Mouse (Mus musculus): Measurements from ENCODE around the gene BC049762.

The BC049762 gene

GRCm38 (mm10) chr11:51262342-51263285 is at the start of gene BC049762:
Gene BC049762, minus strand, starts transcription at chr11:51263046.
- peak; percentile 95 for DNase-seq (ENCODE audit: low read depth, low spot score)

DNA sequence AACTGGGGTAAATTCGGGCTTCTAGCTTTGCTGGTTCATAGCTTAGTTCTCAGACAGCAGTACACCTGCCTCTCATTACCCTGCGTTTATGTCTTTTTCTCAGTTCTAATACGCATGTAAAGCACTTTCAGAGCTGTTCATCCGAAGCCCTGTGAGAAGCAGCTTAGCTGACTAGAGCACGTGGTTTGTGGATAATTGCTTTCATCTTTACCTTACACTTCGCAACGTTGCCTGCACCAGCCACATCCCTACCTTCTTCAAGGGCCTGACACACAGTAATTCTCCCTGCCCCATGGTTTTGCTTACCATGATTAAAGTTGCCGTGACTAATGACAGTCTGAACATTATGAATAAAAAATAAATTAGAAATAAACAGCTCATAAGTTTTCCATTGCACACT is 49.0 kb upstream of the BC049762 start:
- DNase-seq (ENCODE audit: low read depth, low spot score): no peak

GRCm38 (mm10) chr11:51308306-51308705 is 45.5 kb upstream of the BC049762 start:
- no peak for DNase-seq (ENCODE audit: low read depth, low spot score)

GRCm38 (mm10) chr11:51303981-51304553 is 41.2 kb upstream of the BC049762 start:
- DNase-seq (ENCODE audit: low read depth, low spot score): no peak

GRCm38 (mm10) chr11:51302396-51302795 is 39.5 kb upstream of the BC049762 start:
- no peak for DNase-seq (ENCODE audit: low read depth, low spot score)

DNA sequence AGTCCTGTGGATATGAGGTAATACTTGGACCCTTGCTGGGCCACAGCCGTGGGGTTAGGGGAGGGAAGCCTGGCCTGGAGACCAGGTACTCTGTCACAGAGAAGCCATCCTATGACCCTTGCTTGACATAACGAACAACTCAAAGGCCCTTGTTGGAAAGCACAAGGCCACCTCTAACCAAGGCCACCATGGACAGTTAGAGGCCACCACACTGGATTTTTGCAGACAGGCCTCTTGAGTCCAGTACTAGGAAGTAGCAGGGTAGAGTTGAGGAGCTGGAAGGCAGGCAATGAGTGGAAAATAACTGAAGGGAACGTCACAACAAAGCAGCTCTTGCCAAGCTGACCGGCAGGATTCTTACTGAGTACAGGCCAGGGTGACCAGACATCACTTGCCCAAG is 35.8 kb upstream of the BC049762 start:
- DNase-seq (ENCODE audit: low read depth, low spot score): no peak

DNA sequence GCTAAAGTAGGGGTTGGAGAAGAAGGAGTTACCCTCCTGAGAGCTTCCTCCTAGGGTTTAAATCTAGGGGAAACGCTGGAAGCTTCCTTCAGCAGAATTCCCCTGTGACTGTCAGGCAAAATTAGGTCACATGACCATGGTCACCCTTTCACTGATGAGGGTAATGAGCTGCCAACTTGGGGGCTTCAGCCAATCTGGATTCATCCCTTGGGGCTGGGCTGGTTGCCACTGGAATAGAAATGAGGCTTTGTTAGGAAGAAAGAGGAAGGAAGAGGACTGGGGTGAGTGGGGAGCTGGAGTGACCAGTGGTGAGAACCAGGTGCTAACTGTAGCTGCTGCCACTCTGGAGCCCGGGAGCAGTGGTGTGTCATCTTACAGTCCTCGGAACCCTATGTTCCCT is 32.9 kb upstream of the BC049762 start:
- DNase-seq (ENCODE audit: low read depth, low spot score): no peak

DNA sequence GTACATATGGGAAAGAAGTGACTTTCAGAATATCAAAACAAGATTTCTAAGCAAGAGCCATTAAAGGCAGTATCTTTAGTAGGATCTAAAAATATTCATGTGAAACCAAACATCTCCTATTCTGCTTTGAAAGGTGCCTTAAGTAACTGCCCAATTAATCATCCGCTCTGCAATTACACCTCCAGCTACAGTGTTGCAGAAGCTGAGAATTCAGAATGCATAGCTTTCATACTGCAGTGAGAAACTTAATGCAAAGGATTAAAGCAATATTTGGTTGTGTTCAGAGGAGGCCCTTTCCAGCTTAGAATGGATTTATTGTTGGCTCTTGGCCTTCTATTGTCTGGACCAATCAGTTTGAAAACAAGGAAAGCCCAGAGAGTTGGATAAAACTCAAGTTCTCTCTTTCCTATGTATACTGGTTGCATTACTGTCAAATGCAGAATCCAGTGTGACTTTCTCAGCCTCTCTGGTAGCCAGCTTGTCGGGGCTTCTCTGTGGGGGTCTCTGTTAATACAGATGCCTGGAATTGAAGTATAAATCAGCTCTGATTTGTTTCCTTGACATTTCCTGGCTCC is 31.2 kb upstream of the BC049762 start:
- DNase-seq (ENCODE audit: low read depth, low spot score): no peak

- no peak for DNase-seq (ENCODE audit: low read depth, low spot score)
These were observed 27.5 kb upstream of the BC049762 start for GRCm38 (mm10) chr11:51290066-51290955.

- DNase-seq (ENCODE audit: low read depth, low spot score): peak; percentile 65
These were observed 26.8 kb upstream of the BC049762 start, which contains the start of gene Col23a1 for GRCm38 (mm10) chr11:51289564-51290041. Gene Col23a1, plus strand, starts transcription at chr11:51289920.

DNA sequence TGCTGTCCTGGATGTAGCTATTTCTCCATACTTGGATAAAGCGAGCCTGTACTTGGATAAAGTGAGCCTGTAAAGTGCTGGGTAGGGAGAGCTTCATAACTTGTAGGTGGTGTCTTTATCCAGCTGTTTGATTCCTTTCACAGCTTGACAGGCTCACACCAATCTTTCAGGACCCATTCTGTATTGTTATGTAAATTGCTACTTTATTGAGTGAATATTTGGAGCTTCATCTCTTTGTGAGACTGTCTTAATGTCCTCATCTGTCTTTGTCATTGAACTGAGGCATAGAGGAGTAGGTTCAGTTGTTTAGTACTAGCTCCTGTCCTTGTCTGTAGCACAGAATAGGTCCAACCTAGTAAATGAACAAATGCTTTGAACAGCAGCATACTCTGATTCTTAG is 11.6 kb upstream of the BC049762 start:
- DNase-seq (ENCODE audit: low read depth, low spot score): no peak

GRCm38 (mm10) chr11:51265326-51265725 is 2.5 kb upstream of the BC049762 start:
- DNase-seq (ENCODE audit: low read depth, low spot score): no peak

DNA sequence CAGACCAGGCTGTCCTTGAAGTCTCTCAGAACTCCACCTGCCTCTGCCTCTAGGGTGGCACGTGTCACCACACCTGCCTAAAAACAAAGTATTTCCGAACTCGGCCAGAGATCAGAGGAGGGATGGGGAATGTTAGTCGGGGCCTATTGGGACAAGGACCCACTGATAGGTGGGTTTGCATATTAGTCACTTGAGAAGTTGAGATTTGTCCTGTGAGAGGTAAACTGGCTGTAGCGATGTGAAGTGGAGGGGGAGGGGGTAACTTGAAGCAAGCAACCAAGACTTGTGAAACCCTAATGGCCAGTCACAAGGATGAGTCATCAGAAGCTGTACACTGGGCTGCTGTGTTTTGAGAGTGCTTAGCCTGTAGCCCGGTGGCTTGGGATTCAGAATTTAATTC is 1.5 kb upstream of the BC049762 start:
- DNase-seq (ENCODE audit: low read depth, low spot score): no peak

DNA sequence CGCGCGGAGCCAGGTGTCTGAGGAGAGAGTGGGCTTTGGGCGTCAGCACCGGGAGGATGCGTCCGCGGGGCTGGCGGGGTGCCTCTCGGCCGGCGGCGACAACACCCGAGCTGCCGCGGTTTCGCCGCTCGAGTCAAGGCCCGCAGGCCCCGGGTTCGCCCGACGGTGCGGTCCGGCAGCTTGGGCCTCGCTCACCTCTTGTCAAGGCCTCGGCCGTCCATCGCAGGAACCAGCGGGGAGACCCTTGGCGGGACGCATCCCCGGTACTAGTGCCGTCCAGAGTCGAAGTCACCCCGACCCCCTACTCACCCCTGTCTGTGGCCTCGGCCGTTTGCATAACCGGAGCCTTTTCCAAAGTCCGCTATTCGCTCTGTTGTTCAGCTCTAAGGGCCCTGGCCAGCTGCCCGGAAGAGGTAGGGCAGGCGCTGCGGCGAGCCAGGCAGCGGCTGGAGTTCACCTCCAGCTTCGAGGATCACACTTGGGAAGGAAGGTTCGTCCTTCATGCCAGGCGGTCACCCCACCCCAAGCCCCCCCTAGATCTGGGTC is 513 bp upstream of the BC049762 start:
- DNase-seq (ENCODE audit: low read depth, low spot score): peak; percentile 4

- DNase-seq (ENCODE audit: low read depth, low spot score): no peak
These were observed 1.1 kb downstream of the BC049762 start, which contains the start of gene Clk4 for GRCm38 (mm10) chr11:51261680-51262219. Gene Clk4, plus strand, starts transcription at chr11:51261730.

DNA sequence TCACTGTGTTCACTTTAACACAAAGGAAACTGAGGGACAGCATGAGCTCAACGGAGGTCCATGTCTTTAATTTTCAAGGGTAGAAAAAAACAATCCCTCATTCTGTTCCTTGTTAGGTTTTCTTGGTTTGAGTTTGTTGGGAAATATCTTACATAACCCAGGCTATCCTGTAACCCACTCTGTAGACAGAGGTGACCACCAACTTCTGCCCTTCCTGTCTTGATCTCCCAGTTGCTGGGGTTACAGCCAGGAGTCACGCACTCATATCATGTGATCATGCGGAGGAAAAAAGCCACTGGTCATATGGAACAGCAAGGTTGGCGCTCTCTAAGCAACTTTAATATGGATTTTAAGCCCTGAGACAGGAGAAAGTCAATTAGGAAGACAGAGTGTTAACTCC is 5.8 kb downstream of the BC049762 start:
- DNase-seq (ENCODE audit: low read depth, low spot score): no peak

- no peak for DNase-seq (ENCODE audit: low read depth, low spot score)
These were observed 19.9 kb downstream of the BC049762 start for GRCm38 (mm10) chr11:51242897-51243296.

DNA sequence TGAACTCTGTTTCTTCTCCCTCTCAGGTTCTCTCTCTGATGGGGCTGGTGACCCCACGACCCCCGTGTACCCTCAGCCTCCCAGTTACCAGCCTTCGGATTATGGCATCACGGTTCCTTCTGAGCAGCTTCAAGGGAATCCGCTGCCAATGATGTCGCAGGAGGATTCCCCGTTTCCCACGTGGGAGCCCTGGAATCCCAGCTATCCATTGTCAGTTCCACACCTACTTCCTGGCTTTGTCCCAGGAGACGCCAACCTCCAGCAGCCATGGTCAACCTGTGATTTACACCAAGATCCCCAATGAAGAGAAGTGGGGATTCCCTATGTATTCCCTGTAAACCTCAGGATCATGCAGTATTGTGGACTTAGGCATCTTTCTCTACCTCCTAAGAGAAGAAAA is 28.2 kb downstream of the BC049762 start:
- no peak for DNase-seq (ENCODE audit: low read depth, low spot score)

GRCm38 (mm10) chr11:51227104-51227503 is 35.7 kb downstream of the BC049762 start:
- no peak for DNase-seq (ENCODE audit: low read depth, low spot score)

DNA sequence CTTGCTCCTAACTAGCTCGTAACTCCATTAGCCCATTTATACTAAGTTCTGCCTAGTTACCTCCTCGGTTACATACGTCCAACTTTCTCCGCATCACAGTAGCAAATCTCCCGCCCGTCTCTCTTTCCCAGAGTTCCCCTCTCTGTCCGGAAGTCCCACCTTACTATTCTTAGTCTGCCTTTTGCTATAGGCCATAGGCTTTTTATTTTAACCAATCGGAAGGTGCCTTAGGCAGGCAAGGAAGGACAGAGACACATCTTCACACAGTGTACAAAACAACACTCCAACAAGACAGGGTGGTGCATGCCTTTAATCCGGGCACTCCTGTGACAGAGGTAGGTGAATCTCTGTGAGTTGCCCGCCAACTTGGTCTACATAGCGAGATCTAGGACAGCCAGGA is 42.5 kb downstream of the BC049762 start, which contains the start of gene Gm12569:
Gm12569 (plus strand) TSS at position 166 of the 400 bp plus-strand sequence.
- DNase-seq (ENCODE audit: low read depth, low spot score): no peak
